Mouse (Mus musculus): Measurements from ENCODE around the gene Gmeb1. TPM values are rescaled to one million over a fixed set of nuclear protein-coding genes. Genes with fewer than 3 reads are reported as not detected.
"Not testable (repeated sequence)": the region's sequence is repeated elsewhere in the genome, so short reads cannot be mapped to it uniquely, and the experiment has no call there.

Gmeb1 gene
- polyA plus RNA-seq, 1 experiment from 2014 or later = 46.5 TPM

GRCm38 (mm10) chr4:132295696-132296390 is 34.4 kb upstream of the Gmeb1 start:
- 43% methylated on average over 8 of the region's 8 CpGs for WGBS
- peak; percentile 18 for DNase-seq (ENCODE audit: low spot score)
- H3K4me3 ChIP-seq = no peak overlapping the region

GRCm38 (mm10) chr4:132293682-132294240 is 32.4 kb upstream of the Gmeb1 start:
- DNase-seq (ENCODE audit: low spot score) = no peak
- no peaks in the 10 kb centered on the region for H3K9me3 ChIP-seq
- no peaks in the 10 kb centered on the region for H3K27me3 ChIP-seq (replicated peaks; ENCODE audit: low read depth, poor library complexity, severe bottlenecking)
- no peaks in the 10 kb centered on the region for H3K4me1 ChIP-seq
- H3K27ac ChIP-seq (replicated peaks) = no peak overlapping the region
- peaks cover 61% of the 10 kb centered on the region for H3K36me3 ChIP-seq (replicated peaks)
- no peak overlapping the region for H3K4me3 ChIP-seq
- WGBS = 86% methylated on average over 7 of the region's 7 CpGs

More at GRCm38 (mm10) chr4:132295696-132296390, 34.4 kb upstream of the Gmeb1 start:
- Histone ChIP-seq H3K27ac (replicated peaks) (no peak overlapping the region), H3K36me3 (replicated peaks) (peaks cover 40% of the 10 kb centered on the region), H3K9me3 (no peaks in the 10 kb centered on the region), H3K27me3 (replicated peaks; ENCODE audit: low read depth, poor library complexity, severe bottlenecking) (no peaks in the 10 kb centered on the region), H3K4me1 (no peaks in the 10 kb centered on the region)

DNA sequence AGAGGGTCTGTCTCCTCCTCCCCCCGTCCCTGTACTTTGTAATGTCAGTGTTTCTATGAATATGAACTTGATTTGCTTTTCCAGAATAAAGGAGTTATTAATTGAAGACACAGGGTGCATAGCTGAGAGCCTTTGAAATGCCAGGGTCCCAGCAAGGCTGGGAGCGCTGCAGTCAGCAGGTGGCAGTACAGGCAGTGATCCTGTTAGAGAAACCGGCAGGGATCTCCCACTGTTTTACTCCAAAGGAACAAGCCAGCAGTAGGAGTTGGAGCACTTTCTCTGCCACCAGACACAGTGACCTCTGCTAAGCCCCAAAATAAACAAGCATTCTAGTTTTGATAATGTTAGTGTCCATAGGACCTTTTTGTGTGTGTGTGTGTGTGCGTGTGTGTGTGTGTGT is 31.6 kb upstream of the Gmeb1 start:
- no peak overlapping the region for H3K27ac ChIP-seq (replicated peaks)
- DNase-seq (ENCODE audit: low spot score) = peak; percentile 42
- no peak overlapping the region for H3K4me3 ChIP-seq
- WGBS = 46% methylated on average over 4 of the region's 4 CpGs
- H3K9me3 ChIP-seq = no peaks in the 10 kb centered on the region
- no peaks in the 10 kb centered on the region for H3K4me1 ChIP-seq
- H3K36me3 ChIP-seq (replicated peaks) = peaks cover 62% of the 10 kb centered on the region
- H3K27me3 ChIP-seq (replicated peaks; ENCODE audit: low read depth, poor library complexity, severe bottlenecking) = no peaks in the 10 kb centered on the region

GRCm38 (mm10) chr4:132291624-132292335 is 30.4 kb upstream of the Gmeb1 start:
- DNase-seq (ENCODE audit: low spot score) = no peak
- 81% methylated on average over 12 of the region's 12 CpGs for WGBS
- no peak overlapping the region for H3K27ac ChIP-seq (replicated peaks)
- H3K27me3 ChIP-seq (replicated peaks; ENCODE audit: low read depth, poor library complexity, severe bottlenecking) = no peaks in the 10 kb centered on the region
- peaks cover 67% of the 10 kb centered on the region for H3K36me3 ChIP-seq (replicated peaks)
- H3K9me3 ChIP-seq = no peaks in the 10 kb centered on the region
- no peaks in the 10 kb centered on the region for H3K4me1 ChIP-seq
- no peak overlapping the region for H3K4me3 ChIP-seq

DNA sequence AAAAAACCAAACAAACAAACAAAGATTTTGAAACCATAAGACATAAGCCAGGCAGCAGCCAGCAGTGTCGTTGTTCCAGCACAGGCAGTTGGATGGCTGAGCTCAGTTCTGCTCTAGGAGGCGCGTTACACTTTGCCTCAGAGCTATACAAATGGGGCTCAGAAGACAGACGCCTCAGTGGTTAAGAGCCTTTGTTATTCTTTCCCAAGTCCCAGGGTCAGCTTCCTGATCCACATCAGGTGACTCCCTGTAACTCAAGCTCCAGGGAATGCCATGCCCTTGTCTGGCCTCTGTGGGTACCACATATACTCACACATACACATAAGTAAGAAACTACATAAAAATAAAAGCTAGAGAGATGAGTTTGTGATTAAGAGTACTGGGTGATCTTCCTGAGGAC is 29.7 kb upstream of the Gmeb1 start:
- 91% methylated on average over 4 of the region's 4 CpGs for WGBS
- Histone ChIP-seq H3K27me3 (replicated peaks; ENCODE audit: low read depth, poor library complexity, severe bottlenecking) (no peaks in the 10 kb centered on the region), H3K36me3 (replicated peaks) (peaks cover 75% of the 10 kb centered on the region)

GRCm38 (mm10) chr4:132288840-132289239 is 27.4 kb upstream of the Gmeb1 start:
- WGBS = 88% methylated on average over 4 of the region's 5 CpGs
- DNase-seq (ENCODE audit: low spot score); H3K27ac ChIP-seq (replicated peaks); H3K9me3 ChIP-seq; H3K4me3 ChIP-seq; H3K27me3 ChIP-seq (replicated peaks; ENCODE audit: low read depth, poor library complexity, severe bottlenecking); H3K4me1 ChIP-seq: not testable (repeated sequence)
- peaks cover 83% of the 10 kb centered on the region for H3K36me3 ChIP-seq (replicated peaks)

More for the DNA sequence above, 29.7 kb upstream of the Gmeb1 start:
- Histone ChIP-seq H3K4me1 (no peaks in the 10 kb centered on the region), H3K27ac (replicated peaks) (no peak overlapping the region), H3K4me3 (no peak overlapping the region), H3K9me3 (no peaks in the 10 kb centered on the region)
- DNase-seq (ENCODE audit: low spot score) = no peak

GRCm38 (mm10) chr4:132275949-132276348 is 14.5 kb upstream of the Gmeb1 start:
- DNase-seq (ENCODE audit: low spot score) = no peak
- H3K4me3 ChIP-seq = peak overlapping the region; percentile 21; the same call in 1 of the 2 replicates
- H3K4me1 ChIP-seq = peaks cover 23% of the 10 kb centered on the region
- H3K9me3 ChIP-seq = no peaks in the 10 kb centered on the region
- H3K27ac ChIP-seq (replicated peaks) = no peak overlapping the region
- WGBS = 91% methylated on average over 3 of the region's 3 CpGs
- no peaks in the 10 kb centered on the region for H3K27me3 ChIP-seq (replicated peaks; ENCODE audit: low read depth, poor library complexity, severe bottlenecking)
- peaks cover 14% of the 10 kb centered on the region for H3K36me3 ChIP-seq (replicated peaks)

GRCm38 (mm10) chr4:132274156-132274862 is 12.9 kb upstream of the Gmeb1 start, which contains the start of gene Taf12:
Gene Taf12 (plus strand): TSS chr4:132274375.
- Histone ChIP-seq H3K36me3 (replicated peaks) (peaks cover 6% of the 10 kb centered on the region; the same call in 1 of the 2 replicates), H3K27ac (replicated peaks) (peak within 1 kb of the TSS; percentile 88), H3K9me3 (no peaks in the 10 kb centered on the region), H3K4me1 (peaks cover 28% of the 10 kb centered on the region), H3K27me3 (replicated peaks; ENCODE audit: low read depth, poor library complexity, severe bottlenecking) (no peaks in the 10 kb centered on the region), H3K4me3 (peak within 1 kb of the TSS; percentile 85)
- under 1% methylated on average over 48 of the region's 48 CpGs for WGBS
- peak; percentile 97 for DNase-seq (ENCODE audit: low spot score)

DNA sequence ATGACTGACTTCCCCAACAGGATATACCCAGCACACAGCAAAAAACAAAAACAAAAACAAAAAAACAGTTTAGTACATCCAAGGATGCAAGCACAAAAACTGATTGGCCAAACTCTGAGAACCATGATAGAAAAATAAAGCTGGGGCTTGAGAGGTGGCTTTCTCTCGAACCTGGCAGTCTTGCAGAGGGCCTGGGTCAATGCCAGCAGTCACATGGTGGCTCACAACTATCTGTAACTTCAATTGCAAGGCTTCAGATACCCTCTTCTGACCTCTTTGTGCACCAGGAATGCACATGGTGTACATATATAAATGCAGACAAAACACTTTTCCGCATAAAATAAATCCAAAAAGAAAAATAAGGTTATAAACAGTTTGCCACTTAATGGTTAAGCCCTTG is 11.8 kb upstream of the Gmeb1 start:
- H3K4me3 ChIP-seq = peak overlapping the region; percentile 85
- peaks cover 28% of the 10 kb centered on the region for H3K4me1 ChIP-seq
- WGBS = 71% methylated on average over 2 of the region's 2 CpGs
- peaks cover 6% of the 10 kb centered on the region; the same call in 1 of the 2 replicates for H3K36me3 ChIP-seq (replicated peaks)
- no peaks in the 10 kb centered on the region for H3K9me3 ChIP-seq
- peak overlapping the region; percentile 88 for H3K27ac ChIP-seq (replicated peaks)
- H3K27me3 ChIP-seq (replicated peaks; ENCODE audit: low read depth, poor library complexity, severe bottlenecking) = no peaks in the 10 kb centered on the region
- no peak for DNase-seq (ENCODE audit: low spot score)

GRCm38 (mm10) chr4:132269740-132270560 is 8.5 kb upstream of the Gmeb1 start:
- 0 out of 2 replicates have a peak, but pooled peaks cover 2% of the 10 kb centered on the region for H3K9me3 ChIP-seq
- H3K4me1 ChIP-seq = peaks cover 18% of the 10 kb centered on the region
- peak; percentile 90 for DNase-seq (ENCODE audit: low spot score)
- peak overlapping the region; percentile 97 for H3K27ac ChIP-seq (replicated peaks)
- H3K27me3 ChIP-seq (replicated peaks; ENCODE audit: low read depth, poor library complexity, severe bottlenecking) = no peaks in the 10 kb centered on the region
- H3K36me3 ChIP-seq (replicated peaks) = no peaks in the 10 kb centered on the region
- peak overlapping the region; percentile 45 for H3K4me3 ChIP-seq
- WGBS = under 1% methylated on average over 35 of the region's 35 CpGs

GRCm38 (mm10) chr4:132268871-132269739 is 7.7 kb upstream of the Gmeb1 start:
- H3K36me3 ChIP-seq (replicated peaks) = no peaks in the 10 kb centered on the region
- WGBS = 17% methylated on average over 6 of the region's 6 CpGs
- 0 out of 2 replicates have a peak, but pooled peaks cover 2% of the 10 kb centered on the region for H3K9me3 ChIP-seq
- no peak overlapping the region for H3K27ac ChIP-seq (replicated peaks)
- no peak overlapping the region for H3K4me3 ChIP-seq
- H3K4me1 ChIP-seq = peaks cover 17% of the 10 kb centered on the region
- H3K27me3 ChIP-seq (replicated peaks; ENCODE audit: low read depth, poor library complexity, severe bottlenecking) = no peaks in the 10 kb centered on the region
- no peak for DNase-seq (ENCODE audit: low spot score)
